ENCODE assay signal across 8 mouse cellular contexts in the genomic region with DNA sequence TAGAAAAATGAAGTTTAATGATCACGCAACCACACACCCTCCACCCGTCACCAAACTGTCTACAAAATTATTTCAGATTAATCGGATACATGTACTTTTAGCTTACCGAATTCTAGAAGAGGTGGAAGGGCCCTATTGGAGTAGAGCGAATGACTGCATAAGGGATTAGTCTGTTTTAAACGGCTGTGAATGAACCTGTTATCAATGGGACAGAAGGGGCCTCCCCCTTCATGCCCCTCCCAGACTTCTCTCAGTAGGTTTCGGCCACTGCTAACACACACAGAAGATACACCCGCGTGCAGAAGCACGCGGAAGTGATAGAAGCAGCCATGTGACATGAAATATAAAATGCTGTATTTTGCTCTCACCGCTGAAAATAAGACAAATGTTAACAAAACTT. TPM values are rescaled to one million over a fixed set of nuclear protein-coding genes. Genes with fewer than 3 reads are reported as not detected.
DNase-seq lines count a peak whose midpoint lies in the region; ATAC-seq lines count a peak whose summit lies in the region.

TSS of gene Fgfbp3 (minus strand) at position 150 of the 400 bp plus-strand sequence.

- ATAC-seq in inflammation-experienced regulatory T-cells, adult 6 months = peak; percentile 46
- ATAC-seq in midbrain, embryonic 15.5 days (replicated peaks) = peak; percentile 25

- 7% methylated on average over 12 of the region's 12 CpGs for WGBS in heart, embryonic 10.5 days
- WGBS in midbrain, embryonic 15.5 days = 4% methylated on average over 12 of the region's 12 CpGs

- H3K9ac ChIP-seq in midbrain, embryonic 15.5 days = peak within 1 kb of the TSS; percentile 93

- H3K27me3 ChIP-seq in heart, embryonic 10.5 days (ENCODE audit: insufficient read depth, poor library complexity, severe bottlenecking) = no peaks in the 10 kb centered on the region
- no peaks in the 10 kb centered on the region for H3K27me3 ChIP-seq in midbrain, embryonic 15.5 days (replicated peaks)

- intact Hi-C loops in gastrocnemius, postnatal 36 days (cut with DNase I) = loop anchor here (5.0 to 10.0 kb wide), 2 partner anchors 37 to 455 kb away; no protein-coding TSS in a partner anchor

- peak; percentile 79 for DNase-seq in heart, embryonic 10.5 days (ENCODE audit: low spot score)
- no peak for DNase-seq in heart, adult 9 months (ENCODE audit: low spot score in 2 of 2)
- DNase-seq in 416B (ENCODE audit: low read depth) = peak; percentile 87
- DNase-seq in c-Kit-positive CD71-positive TER-119-positive erythroid progenitor cells, embryonic 14.5 days (ENCODE audit: low spot score) = peak; percentile 58
- no peak for DNase-seq in right cerebral cortex, postnatal 36 days (ENCODE audit: low spot score in 2 of 2)
- no peak for DNase-seq in gastrocnemius, postnatal 36 days

- peaks cover 4% of the 10 kb centered on the region; the same call in 1 of the 2 replicates for H3K4me1 ChIP-seq in heart, embryonic 10.5 days
- peaks cover 17% of the 10 kb centered on the region for H3K4me1 ChIP-seq in midbrain, embryonic 15.5 days

- peak within 1 kb of the TSS; percentile 93 for H3K27ac ChIP-seq in heart, embryonic 10.5 days
- peak within 1 kb of the TSS; percentile 92 for H3K27ac ChIP-seq in midbrain, embryonic 15.5 days

- H3K4me3 ChIP-seq in heart, embryonic 10.5 days = peak within 1 kb of the TSS; percentile 82
- peak within 1 kb of the TSS; percentile 99 for H3K4me3 ChIP-seq in midbrain, embryonic 15.5 days

- H3K36me3 ChIP-seq in heart, embryonic 10.5 days = no peaks in the 10 kb centered on the region
- H3K36me3 ChIP-seq in midbrain, embryonic 15.5 days (replicated peaks) = no peaks in the 10 kb centered on the region

- peak within 1 kb of the TSS; percentile 93 for H3K4me2 ChIP-seq in midbrain, embryonic 15.5 days

- H3K9me3 ChIP-seq in heart, embryonic 10.5 days = no peaks in the 10 kb centered on the region
- no peaks in the 10 kb centered on the region for H3K9me3 ChIP-seq in midbrain, embryonic 15.5 days

RNA-seq across cellular contexts. Expression of gene Fgfbp3, which starts in this region (rescaled TPM):
- polyA plus RNA-seq in heart, embryonic 10.5 days (2016; fragmentation: Nextera tagmentation; extraction: Ambion mirVana) = 4.7 and 5.0 TPM in 2 replicates
- polyA plus RNA-seq in inflammation-experienced regulatory T-cells, adult 6 months (2017; shearing (Covaris generic)) = under 1 TPM in 1 of 3 experiments, not detected in 2; 0.20 TPM
- 55.3 and 58.4 TPM in 2 replicates for polyA plus RNA-seq in midbrain, embryonic 15.5 days (2015; fragmentation: Nextera tagmentation; extraction: Ambion mirVana)
- 1 to 10 TPM; 1.2 TPM for total RNA-seq in gastrocnemius, postnatal 36 days (2021)

Comparison
In these comparisons a context has a peak if more than half of its experiments do, and no peak if none do; other contexts are left out.
1. DNase-seq: peak in heart, embryonic 10.5 days (single experiment), 416B (single experiment) and c-Kit-positive CD71-positive TER-119-positive erythroid progenitor cells, embryonic 14.5 days (single experiment); none in heart, adult 9 months (0 of 2), right cerebral cortex, postnatal 36 days (0 of 2) and gastrocnemius, postnatal 36 days (0 of 2).
2. Peak in ATAC-seq in inflammation-experienced regulatory T-cells, adult 6 months; RNA of the gene not detected or under 1 TPM.